Mouse (Mus musculus): ENCODE measurements around the gene Myh7. TPM values are rescaled to one million over a fixed set of nuclear protein-coding genes. Genes with fewer than 3 reads are reported as not detected.
A peak's percentile ranks its signal among the peaks of the same experiment; 100 is the strongest.
"Not testable (repeated sequence)": the region's sequence is repeated elsewhere in the genome, so short reads cannot be mapped to it uniquely, and the experiment has no call there.

Myh7 gene
- total RNA-seq (2021): under 1 TPM in 1 of 2 experiments, not detected in 1; 0.49 TPM
- long read RNA-seq, experiment 1, full-length matches to known transcripts: 3 of 4 reads
- long read RNA-seq, experiment 1, partial matches to known transcripts: 1 of 4 reads
- long read RNA-seq, experiment 1, other reads (novel, unspliced or antisense): 0 of 4 reads
- long read RNA-seq, experiment 2: 0 reads

GRCm38 (mm10) chr14:54994136-54994868 is at the start of gene Myh7:
Myh7 (minus strand) TSS chr14:54994626.
- DNase-seq: no peak

- DNase-seq: not testable (repeated sequence)
Measured at GRCm38 (mm10) chr14:55043694-55044093, 49.3 kb upstream of the Myh7 start.

- DNase-seq: no peak
Measured at GRCm38 (mm10) chr14:55032695-55033225, 38.3 kb upstream of the Myh7 start.

- DNase-seq: no peak
Measured at GRCm38 (mm10) chr14:55029034-55029698, 34.7 kb upstream of the Myh7 start.

GRCm38 (mm10) chr14:55028333-55028835 is 34.0 kb upstream of the Myh7 start:
- DNase-seq: no peak

- no peak for DNase-seq
Measured at GRCm38 (mm10) chr14:55027653-55028052, 33.2 kb upstream of the Myh7 start.

GRCm38 (mm10) chr14:55027251-55027650 is 32.8 kb upstream of the Myh7 start:
- DNase-seq: peak; percentile 39 to 72

GRCm38 (mm10) chr14:55025527-55025926 is 31.1 kb upstream of the Myh7 start:
- no peak for DNase-seq

GRCm38 (mm10) chr14:55024236-55024635 is 29.8 kb upstream of the Myh7 start:
- DNase-seq: peak; percentile 63 to 74

GRCm38 (mm10) chr14:55023011-55023410 is 28.6 kb upstream of the Myh7 start:
- no peak for DNase-seq

- no peak for DNase-seq
Measured at GRCm38 (mm10) chr14:55020394-55020793, 26.0 kb upstream of the Myh7 start.

- no peak for DNase-seq
Measured at GRCm38 (mm10) chr14:55016876-55017275, 22.4 kb upstream of the Myh7 start.

GRCm38 (mm10) chr14:55015767-55016111 is 21.3 kb upstream of the Myh7 start:
- peak in 1 of 2 experiments; percentile 24 for DNase-seq

- DNase-seq: peak; percentile 96
Measured at GRCm38 (mm10) chr14:55014991-55015766, 20.8 kb upstream of the Myh7 start, which contains the start of gene Ngdn. Ngdn (plus strand) TSS chr14:55015454.

GRCm38 (mm10) chr14:55014591-55014990 is 20.2 kb upstream of the Myh7 start:
- DNase-seq: no peak

GRCm38 (mm10) chr14:55011116-55011515 is 16.7 kb upstream of the Myh7 start:
- peak in 1 of 2 experiments; percentile 19 for DNase-seq

GRCm38 (mm10) chr14:55008417-55008816 is 14.0 kb upstream of the Myh7 start:
- no peak for DNase-seq

GRCm38 (mm10) chr14:55007120-55007908 is 12.9 kb upstream of the Myh7 start:
- no peak for DNase-seq

GRCm38 (mm10) chr14:55006541-55006940 is 12.1 kb upstream of the Myh7 start:
- DNase-seq: no peak

- DNase-seq: no peak
Measured at GRCm38 (mm10) chr14:55005967-55006366, 11.5 kb upstream of the Myh7 start.

GRCm38 (mm10) chr14:55005506-55005905 is 11.1 kb upstream of the Myh7 start:
- no peak for DNase-seq

Measured in adrenal gland, postnatal 36 days (tissue).